Mouse (Mus musculus): ENCODE measurements around the gene Lins1. TPM values are rescaled to one million over a fixed set of nuclear protein-coding genes. Genes with fewer than 3 reads are reported as not detected.

The Lins1 gene
- polyA plus RNA-seq, 1 experiment from 2014 or later: 3.2 TPM

- Histone ChIP-seq H3K4me3 (replicated peaks) (no peak overlapping the region), H3K9me3 (replicated peaks) (no peaks in the 10 kb centered on the region), H3K4me2 (no peak overlapping the region), H3K27me3 (no peaks in the 10 kb centered on the region), H3K9ac (no peak overlapping the region), H3K36me3 (replicated peaks) (peaks cover 77% of the 10 kb centered on the region), H3K27ac (replicated peaks) (no peak overlapping the region), H3K4me1 (replicated peaks) (no peaks in the 10 kb centered on the region)
- WGBS (ENCODE audit: insufficient replicate concordance): 71% methylated on average over 2 of the region's 2 CpGs
- ATAC-seq (ENCODE audit: insufficient read depth): no peak
Observed at GRCm38 (mm10) chr7:66675800-66676199, 13.9 kb upstream of the Lins1 start.

- Histone ChIP-seq H3K4me3 (replicated peaks) (no peak overlapping the region), H3K4me2 (no peak overlapping the region), H3K9me3 (replicated peaks) (no peaks in the 10 kb centered on the region), H3K4me1 (replicated peaks) (no peaks in the 10 kb centered on the region), H3K27ac (replicated peaks) (no peak overlapping the region), H3K36me3 (replicated peaks) (peaks cover 32% of the 10 kb centered on the region), H3K27me3 (no peaks in the 10 kb centered on the region), H3K9ac (no peak overlapping the region)
- WGBS (ENCODE audit: insufficient replicate concordance): 78% methylated on average over 5 of the region's 5 CpGs
- no peak for ATAC-seq (ENCODE audit: insufficient read depth)
Observed at GRCm38 (mm10) chr7:66682119-66682863, 7.4 kb upstream of the Lins1 start.

- Histone ChIP-seq H3K36me3 (replicated peaks) (no peaks in the 10 kb centered on the region; the same call in 1 of the 2 replicates), H3K27ac (replicated peaks) (peak overlapping the region; percentile 41; the same call in 1 of the 2 replicates), H3K4me1 (replicated peaks) (peaks cover 27% of the 10 kb centered on the region), H3K27me3 (no peaks in the 10 kb centered on the region), H3K4me3 (replicated peaks) (peak overlapping the region; percentile 71), H3K4me2 (peak overlapping the region; percentile 93), H3K9ac (peak overlapping the region; percentile 63), H3K9me3 (replicated peaks) (no peaks in the 10 kb centered on the region)
- WGBS (ENCODE audit: insufficient replicate concordance): 3% methylated on average over 5 of the region's 5 CpGs
- ATAC-seq (ENCODE audit: insufficient read depth): no peak
Observed at GRCm38 (mm10) chr7:66688721-66689120, 968 bp upstream of the Lins1 start.

GRCm38 (mm10) chr7:66689294-66689619, 432 bp upstream of the Lins1 start, which contains the start of gene Asb7:
Gene Asb7, minus strand, starts transcription at chr7:66689596.
- no peak for ATAC-seq (ENCODE audit: insufficient read depth)
- peaks cover 27% of the 10 kb centered on the region for H3K4me1 ChIP-seq (replicated peaks)
- H3K27me3 ChIP-seq: no peaks in the 10 kb centered on the region
- no peaks in the 10 kb centered on the region for H3K36me3 ChIP-seq (replicated peaks)
- H3K4me2 ChIP-seq: peak within 1 kb of the TSS; percentile 93
- 0% methylated on average over 13 of the region's 18 CpGs for WGBS (ENCODE audit: insufficient replicate concordance)
- no peaks in the 10 kb centered on the region for H3K9me3 ChIP-seq (replicated peaks)
- peak within 1 kb of the TSS; percentile 69 for H3K9ac ChIP-seq
- peak within 1 kb of the TSS; percentile 64 for H3K27ac ChIP-seq (replicated peaks)
- H3K4me3 ChIP-seq (replicated peaks): peak within 1 kb of the TSS; percentile 71

GRCm38 (mm10) chr7:66694467-66694866, 4.8 kb downstream of the Lins1 start:
- no peak overlapping the region for H3K4me3 ChIP-seq (replicated peaks)
- no peak for ATAC-seq (ENCODE audit: insufficient read depth)
- no peaks in the 10 kb centered on the region for H3K9me3 ChIP-seq (replicated peaks)
- H3K4me2 ChIP-seq: no peak overlapping the region
- WGBS (ENCODE audit: insufficient replicate concordance): 52% methylated on average over 7 of the region's 7 CpGs
- no peak overlapping the region for H3K9ac ChIP-seq
- H3K27ac ChIP-seq (replicated peaks): no peak overlapping the region
- H3K36me3 ChIP-seq (replicated peaks): no peaks in the 10 kb centered on the region
- H3K27me3 ChIP-seq: no peaks in the 10 kb centered on the region
- peaks cover 17% of the 10 kb centered on the region for H3K4me1 ChIP-seq (replicated peaks)

- no peak for ATAC-seq (ENCODE audit: insufficient read depth)
- no peaks in the 10 kb centered on the region for H3K4me1 ChIP-seq (replicated peaks)
- no peaks in the 10 kb centered on the region for H3K36me3 ChIP-seq (replicated peaks)
- no peaks in the 10 kb centered on the region for H3K27me3 ChIP-seq
- H3K27ac ChIP-seq (replicated peaks): no peak overlapping the region
- 71% methylated on average over 7 of the region's 7 CpGs for WGBS (ENCODE audit: insufficient replicate concordance)
- H3K9me3 ChIP-seq (replicated peaks): no peaks in the 10 kb centered on the region
- H3K4me3 ChIP-seq (replicated peaks): no peak overlapping the region
- H3K9ac ChIP-seq: no peak overlapping the region
- H3K4me2 ChIP-seq: no peak overlapping the region
Observed at GRCm38 (mm10) chr7:66702721-66703120, 13.0 kb downstream of the Lins1 start.

- ATAC-seq (ENCODE audit: insufficient read depth): no peak
- no peaks in the 10 kb centered on the region for H3K36me3 ChIP-seq (replicated peaks)
- no peaks in the 10 kb centered on the region for H3K27me3 ChIP-seq
- no peak overlapping the region for H3K4me2 ChIP-seq
- 74% methylated on average over 3 of the region's 3 CpGs for WGBS (ENCODE audit: insufficient replicate concordance)
- no peak overlapping the region for H3K27ac ChIP-seq (replicated peaks)
- H3K9me3 ChIP-seq (replicated peaks): no peaks in the 10 kb centered on the region
- H3K4me3 ChIP-seq (replicated peaks): no peak overlapping the region
- no peak overlapping the region for H3K9ac ChIP-seq
- no peaks in the 10 kb centered on the region for H3K4me1 ChIP-seq (replicated peaks)
Observed at GRCm38 (mm10) chr7:66704631-66705030, 14.9 kb downstream of the Lins1 start.

- no peak for ATAC-seq (ENCODE audit: insufficient read depth)
- Histone ChIP-seq H3K4me2 (no peak overlapping the region), H3K9ac (no peak overlapping the region), H3K27me3 (no peaks in the 10 kb centered on the region), H3K9me3 (replicated peaks) (no peaks in the 10 kb centered on the region), H3K4me1 (replicated peaks) (no peaks in the 10 kb centered on the region), H3K27ac (replicated peaks) (no peak overlapping the region), H3K4me3 (replicated peaks) (no peak overlapping the region), H3K36me3 (replicated peaks) (0 out of 2 replicates have a peak, but pooled peaks cover 4% of the 10 kb centered on the region)
- 35% methylated on average over 2 of the region's 2 CpGs for WGBS (ENCODE audit: insufficient replicate concordance)
Observed at GRCm38 (mm10) chr7:66711166-66711565, 21.5 kb downstream of the Lins1 start.

GRCm38 (mm10) chr7:66724514-66724913, 34.8 kb downstream of the Lins1 start:
- Histone ChIP-seq H3K9ac (no peak overlapping the region), H3K4me3 (replicated peaks) (no peak overlapping the region), H3K36me3 (replicated peaks) (no peaks in the 10 kb centered on the region), H3K9me3 (replicated peaks) (no peaks in the 10 kb centered on the region), H3K4me2 (no peak overlapping the region), H3K27ac (replicated peaks) (no peak overlapping the region), H3K27me3 (no peaks in the 10 kb centered on the region), H3K4me1 (replicated peaks) (no peaks in the 10 kb centered on the region)
- 74% methylated on average over 4 of the region's 4 CpGs for WGBS (ENCODE audit: insufficient replicate concordance)
- no peak for ATAC-seq (ENCODE audit: insufficient read depth)

GRCm38 (mm10) chr7:66724954-66725353, 35.3 kb downstream of the Lins1 start:
- Histone ChIP-seq H3K4me1 (replicated peaks) (no peaks in the 10 kb centered on the region), H3K4me2 (no peak overlapping the region), H3K36me3 (replicated peaks) (no peaks in the 10 kb centered on the region), H3K27ac (replicated peaks) (no peak overlapping the region), H3K9ac (no peak overlapping the region), H3K27me3 (no peaks in the 10 kb centered on the region), H3K9me3 (replicated peaks) (no peaks in the 10 kb centered on the region), H3K4me3 (replicated peaks) (no peak overlapping the region)
- no peak for ATAC-seq (ENCODE audit: insufficient read depth)
- 63% methylated on average over 6 of the region's 6 CpGs for WGBS (ENCODE audit: insufficient replicate concordance)

- ATAC-seq (ENCODE audit: insufficient read depth): no peak
- Histone ChIP-seq H3K4me3 (replicated peaks) (no peak overlapping the region), H3K4me1 (replicated peaks) (no peaks in the 10 kb centered on the region), H3K4me2 (no peak overlapping the region), H3K27ac (replicated peaks) (no peak overlapping the region), H3K36me3 (replicated peaks) (no peaks in the 10 kb centered on the region), H3K27me3 (no peaks in the 10 kb centered on the region), H3K9me3 (replicated peaks) (no peaks in the 10 kb centered on the region), H3K9ac (no peak overlapping the region)
- 71% methylated on average over 6 of the region's 6 CpGs for WGBS (ENCODE audit: insufficient replicate concordance)
Observed at GRCm38 (mm10) chr7:66728072-66728471, 38.4 kb downstream of the Lins1 start.

GRCm38 (mm10) chr7:66729232-66729631, 39.5 kb downstream of the Lins1 start:
- H3K27ac ChIP-seq (replicated peaks): no peak overlapping the region
- H3K4me3 ChIP-seq (replicated peaks): no peak overlapping the region
- no peaks in the 10 kb centered on the region for H3K9me3 ChIP-seq (replicated peaks)
- H3K4me2 ChIP-seq: no peak overlapping the region
- H3K4me1 ChIP-seq (replicated peaks): no peaks in the 10 kb centered on the region
- H3K9ac ChIP-seq: no peak overlapping the region
- 74% methylated on average over 2 of the region's 2 CpGs for WGBS (ENCODE audit: insufficient replicate concordance)
- no peaks in the 10 kb centered on the region for H3K27me3 ChIP-seq
- no peak for ATAC-seq (ENCODE audit: insufficient read depth)
- no peaks in the 10 kb centered on the region for H3K36me3 ChIP-seq (replicated peaks)

Data from liver, embryonic 15.5 days (tissue).